Mouse (Mus musculus): ENCODE data around the gene Gtf2h4.

The Gtf2h4 gene

DNA sequence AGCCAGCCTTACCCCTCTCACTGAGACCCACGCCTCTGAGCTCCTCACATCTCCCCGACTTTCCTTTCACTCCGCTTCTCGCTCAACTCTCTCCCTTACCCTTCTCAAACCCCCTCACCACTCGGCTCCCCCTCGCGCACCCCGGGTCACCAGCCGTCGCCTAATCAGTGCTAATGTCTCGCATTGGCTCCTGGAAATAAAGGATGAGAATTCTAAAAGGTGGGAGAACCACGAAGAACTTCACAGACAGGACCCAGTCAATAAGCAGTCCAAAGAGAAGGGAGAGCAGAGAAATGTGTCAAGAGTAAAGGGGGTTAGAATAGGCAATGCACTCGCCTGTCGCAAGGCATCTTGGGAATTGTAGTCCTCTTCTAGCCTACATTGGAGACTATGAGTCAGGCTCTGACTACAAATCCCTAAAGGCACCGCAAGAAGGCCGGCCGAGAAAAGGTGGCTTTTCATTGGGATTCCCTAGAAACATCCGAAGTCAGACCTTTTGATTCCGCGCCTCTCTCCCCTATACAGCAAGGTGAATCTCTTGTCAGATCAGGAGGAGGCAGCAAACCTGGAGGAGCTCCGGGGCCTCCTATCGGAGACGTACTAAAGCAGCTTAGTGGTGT lies at the start of gene Gtf2h4:
TSS of gene Gtf2h4 (minus strand) at position 324 of the 620 bp plus-strand sequence.
- in situ Hi-C loops (cut with MboI, MseI), result loop anchor here (5.0 kb wide), 1 partner anchor 34 kb away; no protein-coding TSS in a partner anchor

DNA sequence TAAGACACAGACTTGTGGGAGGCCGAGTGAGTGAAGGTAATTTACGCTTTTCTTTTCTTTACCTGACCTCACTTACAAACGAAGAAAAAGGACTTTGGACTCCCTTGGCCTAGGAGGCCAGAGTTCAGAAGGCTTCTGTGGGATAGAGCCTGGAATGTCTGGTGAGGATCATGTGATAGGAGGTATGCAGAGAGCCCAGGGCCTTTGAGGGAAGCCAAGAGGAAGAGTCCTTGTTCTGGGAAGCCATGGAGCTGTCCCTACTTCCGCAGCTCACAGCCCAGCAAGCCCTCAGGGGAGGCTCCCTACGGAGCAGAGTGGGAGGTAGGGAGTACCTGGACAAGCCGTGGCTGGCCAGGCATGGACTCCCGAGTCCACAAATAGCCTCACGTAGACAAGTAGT lies 48.1 kb upstream of the Gtf2h4 start:
- in situ Hi-C loops (cut with MboI, MseI), result no loop called here

DNA sequence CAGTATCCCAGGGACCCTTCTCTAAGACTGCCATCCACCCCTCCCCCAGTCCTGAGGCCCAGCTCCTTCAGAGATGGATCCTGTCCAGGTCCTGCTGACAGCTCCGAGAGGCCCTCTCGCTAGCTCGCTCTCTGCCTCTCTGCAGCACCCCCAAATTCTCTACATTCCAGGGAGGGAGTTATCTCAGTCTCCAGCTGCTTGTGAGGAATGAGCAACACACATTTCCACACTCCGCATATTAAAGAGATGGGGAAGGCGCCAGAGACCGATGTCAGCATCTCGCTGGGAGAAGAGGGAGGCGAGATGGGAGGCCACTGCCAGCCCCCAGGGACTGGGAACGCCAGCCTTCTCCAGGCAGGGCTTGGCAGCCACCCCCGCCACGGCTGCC lies 46.8 kb upstream of the Gtf2h4 start:
- in situ Hi-C loops (cut with MboI, MseI), result no loop called here

DNA sequence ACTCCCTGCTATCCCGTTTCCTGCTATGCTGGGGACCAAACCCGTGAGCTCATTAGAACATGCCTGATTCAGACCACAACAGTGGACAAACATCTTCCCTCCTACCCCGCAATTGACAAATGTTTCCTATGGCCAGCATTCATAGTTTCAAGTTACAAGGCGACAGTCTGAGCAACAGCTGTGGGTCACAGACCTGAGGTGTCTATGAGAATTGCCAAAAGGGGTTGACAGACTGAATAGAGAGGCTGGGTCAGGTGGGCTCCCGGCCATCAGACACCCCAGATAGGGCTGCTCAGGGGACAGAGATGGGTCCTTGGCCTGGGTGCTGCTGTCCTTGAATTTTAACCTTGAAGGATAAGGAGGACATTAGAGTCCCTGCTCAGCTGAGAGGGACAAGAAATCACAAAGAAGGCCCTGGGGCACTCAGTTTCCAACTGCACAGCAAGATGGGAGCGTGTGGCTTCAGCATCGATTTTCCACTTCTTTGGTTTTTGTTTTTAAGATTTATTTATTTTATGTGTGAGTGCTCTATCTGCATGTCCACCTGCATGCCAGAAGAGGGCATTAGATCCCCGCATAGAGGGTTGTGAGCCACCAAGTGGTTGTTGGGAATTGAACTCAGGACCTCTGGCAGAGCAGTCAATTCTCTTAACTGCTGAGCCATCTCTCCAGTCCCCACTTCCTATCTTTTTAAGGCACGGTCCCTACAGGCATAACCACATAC lies 46.2 kb upstream of the Gtf2h4 start:
- in situ Hi-C loops (cut with MboI, MseI), result no loop called here

DNA sequence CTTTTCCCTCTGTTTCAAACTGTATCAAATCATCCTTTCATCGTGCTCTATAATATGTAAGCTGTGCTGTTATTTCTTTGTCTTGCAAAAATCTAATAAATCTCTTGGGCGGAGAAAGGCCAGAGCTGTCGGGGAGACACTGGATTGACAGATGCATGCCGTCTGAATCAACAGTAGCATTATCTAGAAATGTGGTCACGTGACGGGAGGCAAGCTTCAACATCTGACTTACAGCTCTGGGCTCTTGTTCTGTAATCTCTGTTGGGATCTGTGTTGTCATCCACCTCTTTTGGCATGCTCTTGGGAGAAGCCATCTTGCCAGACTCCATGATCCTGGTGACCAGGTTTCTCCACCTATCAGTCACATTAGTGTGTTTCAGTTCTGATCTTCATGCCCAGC lies 43.5 kb upstream of the Gtf2h4 start:
- in situ Hi-C loops (cut with MboI, MseI), result no loop called here

DNA sequence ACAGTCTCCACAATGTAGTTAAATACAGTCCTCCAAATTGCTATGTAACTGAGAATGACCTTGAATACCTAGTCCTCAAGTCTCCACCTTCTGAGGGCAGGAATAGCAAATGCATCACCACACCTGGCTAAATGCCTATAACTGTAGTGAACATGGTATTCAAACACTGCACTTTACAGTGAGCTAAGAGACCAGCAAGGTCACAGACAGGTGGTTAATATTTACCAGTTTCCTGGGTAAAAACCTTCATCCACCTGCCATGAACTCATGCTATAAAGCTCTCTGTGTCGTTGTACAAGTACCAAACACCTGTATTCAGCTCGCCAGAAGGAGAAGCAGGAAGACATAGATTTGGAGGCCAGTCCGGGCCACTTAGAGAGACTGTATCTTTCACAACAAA lies 42.6 kb upstream of the Gtf2h4 start:
- in situ Hi-C loops (cut with MboI, MseI), result no loop called here

DNA sequence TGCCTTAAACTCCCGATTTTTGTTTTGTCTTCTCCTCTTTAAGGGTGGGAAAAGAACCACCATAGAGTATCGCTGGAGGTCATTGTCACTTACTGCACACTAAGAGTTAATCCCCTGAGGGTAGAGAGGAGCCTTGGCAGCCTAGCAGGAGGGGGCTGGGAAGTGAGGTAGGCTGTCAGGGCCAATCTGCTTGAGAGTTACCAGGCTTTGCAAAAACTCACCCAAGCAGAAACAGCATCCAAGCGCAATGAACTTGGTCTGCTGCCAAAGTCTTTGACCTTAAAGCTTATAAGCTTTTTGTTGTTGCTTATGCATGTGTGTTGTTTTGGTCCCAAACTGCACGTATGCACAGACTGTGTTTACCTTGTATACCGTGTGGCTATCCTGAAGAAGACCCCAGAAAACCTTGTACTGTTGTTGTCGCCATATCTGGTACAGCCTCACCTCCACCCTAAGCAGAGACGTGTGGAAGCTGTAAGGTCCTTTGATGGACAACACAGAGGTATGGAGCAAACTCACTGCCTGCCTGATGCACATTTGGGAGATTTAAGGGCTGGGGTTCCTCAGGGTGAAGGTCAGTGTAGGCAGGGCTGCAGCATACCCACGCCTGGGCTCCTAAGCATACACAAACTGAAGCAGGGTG lies 37.3 kb upstream of the Gtf2h4 start:
- in situ Hi-C loops (cut with MboI, MseI), result no loop called here

DNA sequence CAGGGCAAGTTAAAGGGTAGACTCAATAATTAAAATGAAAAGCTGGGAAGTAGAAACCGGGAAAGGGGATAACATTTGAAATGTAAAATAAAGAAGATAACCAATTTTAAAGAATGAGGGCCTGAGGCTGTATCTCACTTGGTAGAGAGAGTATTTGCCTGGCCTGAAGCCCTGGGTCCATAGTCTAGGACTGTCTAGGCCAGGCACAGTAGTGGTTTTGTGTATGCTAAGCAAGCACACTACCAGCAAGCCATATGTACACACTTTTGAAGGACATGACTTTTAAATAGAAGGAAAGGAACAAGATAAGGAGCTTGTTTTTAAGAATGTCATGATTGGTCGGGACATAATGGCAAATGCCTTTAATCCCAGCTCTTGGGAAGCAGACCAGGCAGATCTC lies 35.1 kb upstream of the Gtf2h4 start:
- in situ Hi-C loops (cut with MboI, MseI), result loop anchor here (5.0 kb wide), 1 partner anchor 36 kb away; the partner anchor contains the start of gene Gtf2h4

DNA sequence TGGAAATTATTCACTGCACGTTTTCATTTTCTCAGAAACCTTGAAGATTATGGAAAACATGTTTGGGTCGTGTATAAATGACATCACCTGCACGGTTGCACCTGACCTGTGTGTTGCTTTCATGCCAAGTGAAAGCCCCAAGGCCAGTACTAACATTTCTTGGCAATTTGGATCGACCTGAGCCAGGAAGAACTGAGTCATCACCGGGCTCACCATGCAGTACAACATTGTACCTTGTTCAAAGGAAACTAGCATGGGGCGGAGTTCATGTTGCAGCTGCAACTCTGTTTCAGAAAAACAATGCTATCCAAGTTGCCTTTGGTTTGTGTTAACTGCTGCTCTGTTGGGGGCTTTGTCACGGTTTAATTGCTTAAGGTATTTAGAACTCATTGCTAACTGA lies 34.4 kb upstream of the Gtf2h4 start:
- in situ Hi-C loops (cut with MboI, MseI), result loop anchor here (5.0 kb wide), 1 partner anchor 36 kb away; the partner anchor contains the start of gene Gtf2h4

DNA sequence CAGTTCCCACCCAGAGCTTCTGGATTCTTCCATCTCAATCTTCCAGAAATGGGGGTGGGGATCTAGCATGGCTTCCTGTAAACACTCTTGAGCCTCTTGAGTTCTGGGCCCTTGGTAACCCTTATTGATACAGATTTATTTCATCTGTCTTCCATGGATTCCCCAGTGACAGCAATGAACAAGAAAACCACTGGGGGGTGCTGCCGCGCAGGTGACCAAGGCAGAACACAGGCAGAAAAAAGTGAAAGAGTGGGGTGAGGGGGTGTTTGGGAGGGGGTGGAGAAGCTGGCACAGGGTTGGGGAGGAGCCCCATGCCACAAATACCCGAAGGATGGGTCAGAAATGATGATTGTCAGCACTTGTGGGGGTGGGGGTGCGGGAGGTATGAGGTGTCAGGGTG lies 32.3 kb upstream of the Gtf2h4 start:
- in situ Hi-C loops (cut with MboI, MseI), result loop anchor here (5.0 kb wide), 1 partner anchor 34 kb away; the partner anchor contains the start of gene Gtf2h4

DNA sequence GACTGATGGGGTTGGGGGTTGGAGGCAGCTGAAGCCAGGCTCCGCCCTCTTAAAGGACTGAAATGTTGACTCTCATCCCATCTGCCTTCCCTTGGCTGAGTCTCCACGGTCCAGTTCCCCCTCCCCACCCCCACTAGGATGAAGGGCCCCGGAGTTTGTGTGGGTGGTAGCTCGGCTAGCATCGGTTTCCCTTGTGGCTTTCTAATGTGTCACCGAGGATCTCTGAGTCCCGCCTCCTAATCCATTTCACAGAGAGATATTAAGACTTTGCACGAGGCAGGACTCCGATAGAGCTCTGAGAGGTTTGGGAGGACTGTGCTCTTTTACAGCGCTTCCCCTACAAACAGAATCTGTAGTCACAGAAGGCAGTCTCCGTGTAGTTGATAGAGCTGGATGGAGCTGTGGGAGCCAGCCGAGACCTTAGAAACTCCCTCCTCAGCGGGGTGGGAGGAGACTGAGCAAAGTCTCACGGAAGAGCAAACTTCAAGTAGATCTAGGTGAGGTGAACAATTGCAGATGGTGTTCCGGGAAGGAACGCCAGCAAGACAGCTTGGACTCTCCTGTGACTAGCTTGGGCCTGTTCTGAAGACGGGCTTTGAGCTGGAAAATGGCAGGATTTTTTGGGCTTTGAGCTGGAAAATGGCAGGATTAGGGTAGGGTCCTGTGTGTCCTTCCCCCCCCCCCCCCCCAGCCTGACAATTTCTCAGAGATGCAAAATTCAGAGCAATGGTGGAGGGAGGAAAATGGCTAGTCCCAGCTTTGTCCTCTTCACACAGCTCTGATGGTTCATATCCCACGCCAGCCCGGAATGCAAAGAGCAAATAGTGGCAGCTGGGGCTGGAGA lies 31.3 kb upstream of the Gtf2h4 start, which contains the start of gene Ddr1:
TSS of gene Ddr1 (minus strand) at position 1 of the 844 bp plus-strand sequence.
- in situ Hi-C loops (cut with MboI, MseI), result loop anchor here (5.0 kb wide), 1 partner anchor 33 kb away; the partner anchor contains the start of gene Gtf2h4

DNA sequence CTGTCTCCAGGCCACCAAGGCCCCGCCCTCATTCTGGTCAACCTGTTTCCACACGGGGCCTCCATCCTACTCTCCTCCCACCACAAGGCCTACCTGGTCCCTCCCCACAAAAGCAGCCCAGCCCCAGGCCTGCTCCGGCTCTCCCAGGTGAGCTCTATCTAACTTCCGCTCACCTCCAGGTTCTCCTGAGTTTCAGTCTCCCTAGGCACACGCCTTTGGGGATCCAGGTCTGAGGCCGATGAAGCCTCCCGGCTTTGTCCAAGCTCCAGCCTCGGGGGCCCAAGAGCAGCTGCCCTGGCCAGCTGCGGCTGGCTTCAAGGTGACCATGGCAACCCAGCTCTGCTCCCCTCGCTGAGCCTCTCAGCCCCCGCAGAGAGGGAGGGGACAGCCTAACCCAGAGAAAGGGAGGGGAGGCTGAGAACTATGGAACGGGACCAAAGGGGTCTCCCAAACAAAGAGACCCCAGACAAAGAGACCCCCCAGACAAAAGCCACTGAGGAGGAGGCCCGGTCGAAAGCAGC lies 30.3 kb upstream of the Gtf2h4 start:
- in situ Hi-C loops (cut with MboI, MseI), result no loop called here

DNA sequence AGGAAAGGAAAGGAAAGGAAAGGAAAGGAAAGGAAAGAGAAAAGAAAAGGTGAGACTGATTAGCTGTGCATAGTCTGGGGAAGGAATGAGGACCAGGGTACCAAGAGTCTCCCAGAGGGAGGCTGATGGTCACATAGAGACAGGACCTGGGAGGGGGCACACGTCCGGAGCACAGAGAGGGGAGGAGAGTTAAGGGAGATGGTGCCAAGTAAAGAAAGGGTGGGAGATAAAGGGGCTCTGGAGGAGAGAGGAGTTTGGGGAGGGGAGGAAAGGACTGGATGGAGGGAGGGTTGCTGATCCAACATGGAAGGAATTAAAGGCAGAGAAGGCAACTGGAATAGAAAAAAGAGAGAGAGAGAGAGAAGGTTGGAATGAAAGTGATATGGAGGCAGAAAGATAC lies 29.5 kb upstream of the Gtf2h4 start:
- in situ Hi-C loops (cut with MboI, MseI), result no loop called here

DNA sequence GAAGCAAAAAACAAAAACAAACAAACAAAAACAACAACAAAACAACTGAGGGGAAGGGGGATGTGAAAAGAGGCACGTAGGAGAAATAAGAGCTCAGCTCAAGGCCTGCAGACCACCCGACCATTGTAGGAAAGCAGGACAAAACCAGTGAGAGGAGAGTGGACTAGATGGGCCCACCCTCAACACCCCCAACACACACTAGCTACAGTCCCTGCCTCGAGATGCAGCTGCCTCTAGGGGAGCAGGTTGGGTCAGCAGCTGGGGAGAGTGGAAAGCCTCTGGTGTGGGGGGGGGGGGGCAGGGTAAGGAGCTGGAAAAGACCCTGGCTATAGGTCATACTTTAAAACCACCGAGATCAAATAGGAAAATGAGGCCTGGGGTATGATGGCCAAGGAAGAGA lies 29.1 kb upstream of the Gtf2h4 start:
- in situ Hi-C loops (cut with MboI, MseI), result no loop called here

DNA sequence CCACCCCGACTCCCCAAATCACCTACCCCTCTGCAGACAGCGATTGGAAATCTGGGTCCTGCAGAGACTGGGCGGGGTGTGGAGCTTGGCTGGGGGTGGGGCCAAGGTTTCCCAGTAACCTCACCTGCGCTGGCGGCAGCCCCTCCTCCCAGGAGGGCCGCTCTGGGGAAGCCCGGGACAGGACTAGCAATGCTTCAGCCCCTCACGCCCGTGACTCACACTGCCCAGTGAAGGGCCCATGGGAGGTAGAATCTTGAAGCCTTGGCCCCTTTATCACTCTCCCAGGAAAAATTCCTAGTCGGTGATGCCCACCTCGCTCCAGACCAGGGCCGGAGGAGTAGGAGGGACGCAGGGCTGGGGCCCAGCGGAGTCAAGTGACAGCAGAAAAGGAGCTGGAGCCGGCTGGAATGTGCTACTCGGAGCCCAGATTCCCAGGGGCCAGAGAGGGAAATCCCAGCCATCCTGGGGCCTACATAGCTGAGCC lies 28.5 kb upstream of the Gtf2h4 start:
- in situ Hi-C loops (cut with MboI, MseI), result no loop called here

DNA sequence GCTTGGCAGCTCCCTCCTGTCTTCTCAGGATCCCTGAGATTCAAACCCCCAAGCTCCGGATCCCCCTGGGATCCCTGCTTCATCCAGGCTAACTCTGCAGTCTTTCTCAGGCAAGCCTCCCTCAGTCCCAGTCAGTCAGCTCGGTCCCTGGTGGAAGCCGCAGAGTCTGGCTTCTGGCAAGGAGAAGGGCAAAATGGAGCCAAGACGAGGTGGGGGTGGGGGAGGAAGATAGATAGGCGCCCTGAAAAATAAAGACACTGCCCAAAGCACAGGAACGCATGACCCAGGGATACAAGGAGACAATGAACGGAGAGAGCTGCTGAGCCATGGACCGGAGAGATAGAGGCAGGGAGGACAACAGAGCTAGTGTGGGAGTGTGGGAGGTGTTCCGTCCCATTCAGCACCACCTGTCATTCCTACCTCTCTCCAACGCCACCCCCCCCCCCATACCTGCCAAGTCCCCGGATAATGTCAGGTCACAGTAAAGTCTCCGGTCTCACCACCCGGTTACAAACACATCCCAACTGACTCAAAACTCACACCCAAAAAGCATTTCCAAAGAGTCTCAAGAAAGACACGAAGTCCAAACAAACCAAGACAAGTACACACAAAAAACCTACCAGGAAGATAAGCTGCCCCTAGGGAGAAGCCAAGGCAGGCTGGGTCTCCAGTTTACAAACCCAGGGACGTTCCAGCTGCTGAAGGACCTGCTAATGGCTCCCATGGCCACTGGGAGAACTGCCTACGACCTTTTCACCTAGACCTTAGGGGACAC lies 27.9 kb upstream of the Gtf2h4 start:
- in situ Hi-C loops (cut with MboI, MseI), result no loop called here

DNA sequence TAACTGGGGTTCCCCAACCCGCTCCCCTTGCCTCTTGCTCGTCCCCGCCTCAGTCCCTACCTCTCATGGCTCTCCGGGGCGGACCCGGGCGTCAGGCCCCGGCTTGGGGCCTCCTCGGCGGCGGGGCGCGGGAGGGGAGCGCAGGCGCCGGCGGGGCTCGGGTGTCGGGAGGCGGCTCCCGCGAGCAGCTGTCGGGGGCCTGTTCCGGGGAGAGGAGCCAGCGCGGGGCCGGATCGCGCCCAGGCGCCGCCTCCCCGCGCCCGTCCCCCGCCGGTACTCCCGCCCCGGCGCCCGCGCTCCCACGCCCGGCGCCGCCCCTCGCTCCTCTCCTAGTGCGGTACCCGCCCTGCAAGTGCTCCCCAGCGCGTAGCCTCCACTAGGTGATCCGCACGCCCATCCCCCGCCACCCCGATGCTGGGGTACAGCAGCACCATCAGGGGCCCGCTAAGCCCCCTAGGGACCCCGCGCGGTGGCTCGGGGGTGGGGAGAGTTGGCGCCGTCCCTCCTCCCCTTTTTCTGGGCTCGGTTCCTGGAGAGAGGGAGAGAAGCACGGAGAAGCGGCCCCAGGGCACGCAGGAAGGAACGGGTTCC lies 26.9 kb upstream of the Gtf2h4 start:
- in situ Hi-C loops (cut with MboI, MseI), result no loop called here

DNA sequence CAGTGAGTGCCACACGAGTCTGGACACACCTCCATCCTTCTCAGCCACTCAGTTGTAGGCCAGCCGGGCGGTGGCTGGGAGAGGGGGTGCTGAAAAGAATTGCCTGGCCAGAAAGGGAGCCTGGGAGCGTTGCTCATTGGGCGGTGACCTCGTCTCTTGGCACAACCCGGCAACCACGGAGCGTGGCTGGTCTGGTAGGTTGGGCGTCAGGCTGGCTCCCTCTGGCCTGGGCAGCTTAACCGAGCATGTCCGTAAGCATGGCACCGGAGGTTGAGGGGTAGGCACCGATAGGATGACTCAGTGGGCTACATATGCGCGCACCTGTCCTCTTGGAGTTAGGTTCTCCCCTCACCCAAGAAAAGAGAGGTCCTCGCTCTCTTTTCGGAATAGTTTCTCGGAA lies 26.4 kb upstream of the Gtf2h4 start:
- in situ Hi-C loops (cut with MboI, MseI), result no loop called here

DNA sequence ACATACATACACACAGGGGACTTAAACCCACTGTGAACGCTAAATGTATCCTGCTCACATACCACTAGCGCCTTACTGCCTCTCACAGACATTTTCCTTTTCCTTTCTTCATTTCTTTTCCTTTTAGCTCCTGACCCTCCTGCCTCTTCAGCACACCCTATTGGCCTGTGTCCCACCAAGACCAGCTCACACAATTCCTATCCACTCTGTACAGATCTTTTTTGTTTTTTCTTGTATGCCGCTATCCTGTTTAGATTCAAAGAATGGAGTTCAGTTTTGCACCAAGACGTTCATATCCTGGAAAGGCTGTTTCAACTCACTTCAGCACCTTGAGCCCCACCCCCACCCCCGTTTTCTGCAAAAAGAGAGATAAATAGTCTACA lies 25.0 kb upstream of the Gtf2h4 start:
- in situ Hi-C loops (cut with MboI, MseI), result no loop called here
